Mouse (Mus musculus) spleen, adult 2 months (tissue): ENCODE data around the gene Mtmr12. TPM values are rescaled to one million over a fixed set of nuclear protein-coding genes. Genes with fewer than 3 reads are reported as not detected.

ENCODE experiments used
- DNase-seq, 2 experiments: peaks; one replicate each; pipeline versions ENCODE4 v3.0.0 to v3.0.0-alpha.2; 2012 to 2021; ENCODE audit warnings: low spot score in 2 of 2, low read depth in 1 of 2
- H3K27ac ChIP-seq: fragments of 200-500 bp; 2 replicates; pipeline ENCODE4 v1.5.1; 2012; ENCODE audit warnings: low read length, inconsistent platforms; ENCODE audit not compliant: insufficient read depth
- H3K27me3 ChIP-seq: fragments of 200-500 bp; 2 replicates; pipeline ENCODE4 v1.6.1; 2012; ENCODE audit warnings: mild to moderate bottlenecking, moderate library complexity, low read length, inconsistent platforms; ENCODE audit not compliant: control insufficient read depth, insufficient read depth
- H3K36me3 ChIP-seq: fragments of 200-500 bp; 2 replicates; pipeline ENCODE4 v1.6.1; 2012; ENCODE audit warnings: mild to moderate bottlenecking, low read length, inconsistent platforms; ENCODE audit not compliant: control insufficient read depth, insufficient read depth
- H3K4me1 ChIP-seq: fragments of 200-500 bp; 2 replicates; pipeline ENCODE4 v1.6.1; 2011; ENCODE audit warnings: inconsistent platforms; ENCODE audit not compliant: control insufficient read depth, insufficient read depth, insufficient read length
- H3K4me3 ChIP-seq: fragments of 200-500 bp; 2 replicates; pipeline ENCODE4 v1.5.1; 2011; ENCODE audit warnings: mild to moderate bottlenecking, inconsistent platforms; ENCODE audit not compliant: insufficient read depth, insufficient read length; ENCODE audit errors: extremely low read depth
- CTCF ChIP-seq: fragments of 200-500 bp; IDR thresholded peaks from 2 replicates; pipeline ENCODE4 v1.5.1; 2011; ENCODE audit warnings: mild to moderate bottlenecking, inconsistent platforms; ENCODE audit not compliant: insufficient read depth, insufficient read length, insufficient replicate concordance; ENCODE audit errors: extremely low read depth
- POLR2A ChIP-seq: fragments of 200-500 bp; IDR thresholded peaks from 2 replicates; pipeline ENCODE4 v1.6.1; 2011; ENCODE audit warnings: low read depth, low read length, inconsistent platforms
- WGBS: fragments of 180-500 bp; shearing (Covaris S2); methylation state at CpG from one replicate; pipeline ENCODE4 v1.1.7; 2018; 5-methylcytosine and 5-hydroxymethylcytosine counted together
- polyA plus RNA-seq: library from polyadenylated mRNA; depleted of rRNA; stranded (reverse); fragments of >200 nt; gene quantifications from 2 replicates; pipeline ENCODE4 v1.2.3, GENCODE M21; 2012

Gene Mtmr12
- polyA plus RNA-seq, 1 experiment: 17.7 TPM

DNA sequence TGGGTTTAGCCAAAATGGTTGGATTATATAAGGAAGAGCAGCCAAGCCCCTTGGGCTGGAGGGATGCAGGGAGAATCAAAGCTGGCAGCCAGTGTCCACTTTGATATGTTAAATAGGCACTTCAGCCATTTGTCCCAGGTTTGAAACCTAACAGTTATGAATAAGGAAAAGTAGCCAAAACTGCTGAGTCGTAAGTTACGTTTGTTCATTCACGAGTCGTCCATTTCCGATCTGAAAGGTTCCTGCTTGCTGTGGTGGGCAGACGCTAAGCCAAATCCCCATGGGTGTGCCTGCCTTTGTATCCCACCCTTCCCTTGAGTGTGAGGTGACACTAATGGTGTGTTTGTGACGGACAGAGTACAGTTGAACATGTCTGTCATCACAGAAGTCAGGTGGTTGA lies 106.6 kb downstream of the Mtmr12 start:
- Histone ChIP-seq H3K27me3 (no peaks in the 10 kb centered on the region), H3K27ac (no peak overlapping the region), H3K36me3 (no peaks in the 10 kb centered on the region), H3K4me1 (no peaks in the 10 kb centered on the region), H3K4me3 (no peak overlapping the region)
- DNase-seq: no peak
- TF ChIP-seq CTCF (no peak), POLR2A (no peak)
- 75% methylated on average over 7 of the region's 7 CpGs for WGBS

DNA sequence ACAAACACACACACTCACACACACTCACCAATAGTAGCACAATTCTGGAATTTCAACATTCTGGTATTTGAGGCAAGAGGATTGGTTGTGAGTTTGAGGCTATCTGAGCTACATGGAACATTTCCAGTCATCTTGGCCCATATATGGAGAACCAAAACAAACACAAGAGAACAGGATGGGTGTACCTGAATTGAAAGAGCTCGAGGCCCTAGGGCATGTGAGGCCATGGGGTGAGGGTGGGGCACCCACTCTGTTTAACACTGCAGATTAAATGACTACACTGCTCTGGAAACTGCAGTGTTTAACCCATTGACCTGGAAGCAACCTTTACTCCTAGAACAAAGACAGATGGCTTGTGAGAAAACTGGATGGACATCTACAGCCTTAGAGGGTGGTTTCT lies 108.4 kb downstream of the Mtmr12 start:
- WGBS: 28% methylated on average over 1 of the region's 1 CpGs
- Histone ChIP-seq H3K4me3 (no peak overlapping the region), H3K27ac (no peak overlapping the region), H3K4me1 (no peaks in the 10 kb centered on the region), H3K27me3 (no peaks in the 10 kb centered on the region), H3K36me3 (no peaks in the 10 kb centered on the region)
- TF ChIP-seq POLR2A: no peak
- TF ChIP-seq CTCF: no peak
- no peak for DNase-seq

DNA sequence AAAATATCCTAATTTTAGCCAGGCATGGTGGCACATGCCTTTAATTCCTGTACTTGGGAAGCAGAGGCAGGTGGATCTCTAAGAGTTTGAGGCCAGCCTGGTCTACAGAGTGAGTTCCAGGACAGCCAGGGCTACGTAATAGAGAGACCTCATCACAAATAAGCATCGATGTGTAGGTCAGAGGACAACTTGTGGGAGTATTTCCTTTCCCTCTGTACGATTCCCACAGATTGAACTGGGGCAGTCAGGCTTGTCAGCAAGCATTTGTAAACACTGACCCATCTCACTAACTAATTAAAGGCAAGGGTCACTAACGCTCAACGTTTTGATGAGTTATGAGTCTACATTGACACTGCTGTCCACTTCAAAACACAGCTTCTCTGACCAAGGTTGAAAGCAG lies 109.8 kb downstream of the Mtmr12 start:
- no peaks in the 10 kb centered on the region; the same call in 1 of the 2 replicates for H3K27me3 ChIP-seq
- WGBS: 93% methylated on average over 5 of the region's 5 CpGs
- no peak overlapping the region for H3K27ac ChIP-seq
- no peaks in the 10 kb centered on the region for H3K36me3 ChIP-seq
- DNase-seq: no peak
- TF ChIP-seq POLR2A (no peak), CTCF (no peak)
- no peak overlapping the region for H3K4me3 ChIP-seq
- no peaks in the 10 kb centered on the region for H3K4me1 ChIP-seq

DNA sequence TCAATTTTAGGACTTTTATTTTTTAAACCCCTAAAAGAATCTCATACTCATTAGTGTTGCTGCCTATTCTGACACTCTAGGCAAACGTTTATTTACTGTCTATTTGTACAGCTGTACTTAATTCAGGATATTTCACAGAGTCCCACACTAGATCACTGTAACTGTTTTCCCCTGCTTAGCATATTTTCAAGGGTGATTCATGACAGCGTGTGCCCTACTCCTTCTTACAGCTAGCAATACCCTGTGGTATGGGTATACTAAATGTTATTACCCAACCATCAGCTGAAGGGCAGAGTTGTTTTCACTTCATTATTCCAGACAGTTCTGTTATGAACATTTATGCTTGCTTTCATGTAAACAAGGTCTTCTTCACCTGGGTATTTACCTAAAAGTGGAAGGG lies 111.2 kb downstream of the Mtmr12 start:
- WGBS: 75% methylated on average over 2 of the region's 2 CpGs
- Histone ChIP-seq H3K36me3 (no peaks in the 10 kb centered on the region), H3K27ac (no peak overlapping the region), H3K4me3 (no peak overlapping the region), H3K27me3 (no peaks in the 10 kb centered on the region; the same call in 1 of the 2 replicates), H3K4me1 (no peaks in the 10 kb centered on the region)
- TF ChIP-seq POLR2A (no peak), CTCF (no peak)
- DNase-seq: no peak

DNA sequence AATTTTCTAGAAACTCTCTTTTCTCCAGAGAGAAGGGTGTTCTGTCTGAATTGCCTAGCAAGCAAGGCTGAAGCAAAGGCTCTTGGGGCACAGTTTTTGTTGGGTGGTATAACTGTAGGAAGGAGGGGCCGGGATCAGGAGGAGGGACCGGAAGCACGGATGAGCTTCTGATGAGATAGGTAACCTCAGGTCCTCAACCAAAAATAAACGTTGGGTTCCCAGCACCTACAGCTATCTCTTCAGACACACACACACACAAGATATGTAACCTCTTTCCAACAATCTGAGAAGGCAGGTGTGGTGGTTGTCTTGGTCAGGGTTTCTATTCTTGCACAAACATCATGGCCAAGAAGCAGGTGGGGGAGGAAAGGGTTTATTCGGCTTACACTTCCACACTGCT lies 112.5 kb downstream of the Mtmr12 start:
- no peaks in the 10 kb centered on the region for H3K36me3 ChIP-seq
- DNase-seq: no peak
- 80% methylated on average over 5 of the region's 5 CpGs for WGBS
- TF ChIP-seq CTCF (no peak), POLR2A (no peak)
- H3K4me3 ChIP-seq: no peak overlapping the region
- no peaks in the 10 kb centered on the region; the same call in 1 of the 2 replicates for H3K27me3 ChIP-seq
- H3K27ac ChIP-seq: no peak overlapping the region
- no peaks in the 10 kb centered on the region for H3K4me1 ChIP-seq

DNA sequence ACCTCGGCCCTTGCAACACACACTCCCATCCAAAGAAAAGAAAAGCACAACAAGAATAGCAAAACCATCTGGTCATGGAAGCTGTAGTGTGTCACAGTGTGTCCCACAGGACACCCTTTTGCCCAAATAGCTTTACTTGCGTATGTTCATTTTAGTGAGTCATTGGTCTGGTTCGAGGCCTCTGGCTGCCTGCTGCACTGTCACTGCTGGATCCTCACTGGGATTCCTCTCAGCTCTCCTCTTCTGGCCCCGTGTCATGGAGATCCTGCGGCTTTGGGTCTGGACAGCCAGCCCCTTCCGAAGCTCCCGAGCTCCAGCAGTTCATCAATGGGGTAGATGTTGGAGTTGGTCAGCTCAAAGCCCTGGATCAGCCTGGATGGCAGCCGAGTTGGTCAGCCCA lies 113.6 kb downstream of the Mtmr12 start:
- no peak overlapping the region for H3K4me3 ChIP-seq
- no peaks in the 10 kb centered on the region for H3K36me3 ChIP-seq
- no peak for DNase-seq
- H3K27ac ChIP-seq: no peak overlapping the region
- TF ChIP-seq CTCF (no peak), POLR2A (no peak)
- 90% methylated on average over 8 of the region's 8 CpGs for WGBS
- H3K27me3 ChIP-seq: no peaks in the 10 kb centered on the region; the same call in 1 of the 2 replicates
- H3K4me1 ChIP-seq: peaks cover 3% of the 10 kb centered on the region; the same call in 1 of the 2 replicates

DNA sequence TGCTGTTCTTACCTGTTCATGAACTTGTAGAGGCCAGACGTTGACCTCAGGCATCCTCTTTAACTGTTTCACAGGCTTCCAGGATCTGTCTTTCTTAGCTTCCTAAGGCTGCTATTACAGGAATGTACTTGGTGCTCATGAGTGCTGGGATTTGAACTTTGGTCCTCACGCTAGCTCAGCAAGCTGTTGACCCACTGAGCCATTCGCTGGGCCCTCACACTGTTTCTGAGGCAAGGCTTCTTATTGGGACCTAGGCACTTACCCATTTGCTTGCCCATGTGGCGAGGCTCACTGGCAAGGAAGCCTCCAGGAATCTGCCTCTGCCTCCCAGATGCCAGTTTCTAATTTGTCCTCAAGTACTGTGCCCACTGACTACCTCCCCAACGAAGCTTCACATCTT lies 115.1 kb downstream of the Mtmr12 start:
- Histone ChIP-seq H3K27me3 (no peaks in the 10 kb centered on the region; the same call in 1 of the 2 replicates), H3K27ac (no peak overlapping the region), H3K4me1 (peaks cover 5% of the 10 kb centered on the region), H3K4me3 (no peak overlapping the region), H3K36me3 (no peaks in the 10 kb centered on the region)
- no peak for DNase-seq
- TF ChIP-seq POLR2A (no peak), CTCF (no peak)
- WGBS: 57% methylated on average over 5 of the region's 5 CpGs
